Mouse (Mus musculus): ENCODE measurements around the gene Masp1. TPM values are rescaled to one million over a fixed set of nuclear protein-coding genes. Genes with fewer than 3 reads are reported as not detected.

Gene Masp1
- total and polyA plus RNA-seq, 3 experiments = 0.11 to 0.34 TPM; not detected in 1

DNA sequence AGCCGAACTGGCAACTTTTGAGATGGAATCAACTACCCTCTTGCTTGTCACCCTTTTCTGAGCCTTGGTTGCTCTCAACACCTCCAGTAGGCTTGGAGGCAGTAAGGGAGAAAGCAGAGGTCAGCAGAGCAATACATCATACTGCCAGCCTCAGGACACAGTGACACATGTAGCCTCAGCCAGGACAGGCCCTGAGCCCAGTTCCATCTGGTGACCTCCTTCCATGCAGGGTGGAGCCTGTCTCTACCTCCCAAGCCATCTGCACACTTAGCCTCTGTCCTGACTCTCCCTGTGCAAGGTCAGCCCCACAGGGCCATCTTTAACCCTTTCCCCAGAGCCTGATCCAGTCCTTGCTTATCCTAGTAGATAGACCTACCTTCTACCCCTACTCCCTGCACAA, 92.9 kb downstream of the Masp1 start:
- no peaks in the 10 kb centered on the region; a peak in 1 of 4 replicates for H3K4me1 ChIP-seq (ENCODE audit: control insufficient read depth in 1 of 2, insufficient read depth in 2 of 2)
- H3K27ac ChIP-seq (ENCODE audit: insufficient read depth, low read depth) = no peak overlapping the region
- H3K79me2 ChIP-seq (replicated peaks; ENCODE audit: control insufficient read depth, extremely low read depth, insufficient read depth, poor library complexity, severe bottlenecking) = no peaks in the 10 kb centered on the region
- no peak overlapping the region for H3K4me2 ChIP-seq (ENCODE audit: insufficient read depth, low read depth, poor library complexity, severe bottlenecking)
- in situ Hi-C loops (cut with MboI; ENCODE audit: low pct_ligation_motif_present, low pct_unique_long_range_greater_than_20kb, low sequenced_read_pairs) (loop anchor here (25.0 kb wide), 1 partner anchor 540 kb away; the partner anchor contains the start of gene Ahsg), dilution Hi-C loops (cut with MboI; ENCODE audit: extremely low pct_ligation_motif_present, extremely low pct_unique_long_range_greater_than_20kb, low sequenced_read_pairs) (no loop called here)
- H3K27me3 ChIP-seq (replicated peaks) = peaks cover 6% of the 10 kb centered on the region
- no peak overlapping the region for H3K4me3 ChIP-seq (replicated peaks in 1 of 3; ENCODE audit: low read depth in 2 of 3, low read length in 2 of 3, poor library complexity in 1 of 3)
- DNase-seq (ENCODE audit: extremely low read depth) = no peak
- no peak overlapping the region for H3K9ac ChIP-seq (ENCODE audit: insufficient read depth, low read depth)
- no peaks in the 10 kb centered on the region for H3K36me3 ChIP-seq (replicated peaks in 1 of 2; ENCODE audit: control insufficient read depth in 1 of 2, insufficient read depth in 1 of 2, low read length in 1 of 2)
- no peak for TF ChIP-seq JUN (IDR thresholded peaks at IDR 0.05; ENCODE audit: insufficient read depth, low read depth, low read length)
- TF ChIP-seq MAZ (IDR thresholded peaks at IDR 0.05; ENCODE audit: low read depth, low read length) = no peak
- no peak for TF ChIP-seq MAFK (IDR thresholded peaks at IDR 0.05; ENCODE audit: insufficient replicate concordance, low read length)
- TF ChIP-seq ZMIZ1 (IDR thresholded peaks at IDR 0.05; ENCODE audit: low read depth, low read length) = no peak
- no peak for TF ChIP-seq EP300 (IDR thresholded peaks at IDR 0.05; ENCODE audit: low read length)
- TF ChIP-seq SIN3A (IDR thresholded peaks at IDR 0.05; ENCODE audit: low read length) = no peak
- TF ChIP-seq ZNF384 (IDR thresholded peaks at IDR 0.05; ENCODE audit: low read depth, low read length) = no peak
- no peak for TF ChIP-seq RCOR1 (conservative IDR thresholded peaks at IDR 0.05; ENCODE audit: low read depth, low read length)
- no peak for TF ChIP-seq USF2 (conservative IDR thresholded peaks at IDR 0.05; ENCODE audit: low read depth, low read length)
- no peak for TF ChIP-seq TCF12 (IDR thresholded peaks at IDR 0.05; ENCODE audit: low read depth, low read length)
- no peak for TF ChIP-seq PAX5 (IDR thresholded peaks at IDR 0.05; ENCODE audit: low read length)
- TF ChIP-seq MXI1 (IDR thresholded peaks at IDR 0.05; ENCODE audit: low read depth, low read length) = no peak
- no peak for TF ChIP-seq GABPA (IDR thresholded peaks at IDR 0.05; ENCODE audit: insufficient replicate concordance, low read depth, low read length)
- no peak for TF ChIP-seq CHD2 (IDR thresholded peaks at IDR 0.05; ENCODE audit: low read length)
- H3K9me3 ChIP-seq (replicated peaks; ENCODE audit: low read length) = no peaks in the 10 kb centered on the region

DNA sequence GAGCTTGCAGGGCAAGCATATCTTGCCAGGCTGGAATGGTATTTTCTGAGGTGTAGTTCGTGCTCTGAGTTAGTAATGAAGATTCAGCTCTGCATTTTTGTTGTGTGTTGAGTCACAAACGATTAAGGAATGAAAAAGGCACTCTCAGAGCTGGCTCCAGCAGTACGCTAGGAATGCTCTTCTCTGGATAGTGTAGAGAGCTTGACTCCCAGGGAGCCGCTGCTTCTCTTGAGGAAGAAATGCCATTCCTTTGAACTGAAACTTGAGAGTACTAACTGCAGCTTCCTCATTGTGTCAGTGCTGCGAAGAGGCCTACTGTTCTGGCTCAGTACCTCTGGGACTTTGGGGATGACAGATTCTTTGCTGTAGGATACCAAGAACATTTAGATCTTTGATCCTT, 96.8 kb downstream of the Masp1 start:
- no peaks in the 10 kb centered on the region for H3K36me3 ChIP-seq (replicated peaks in 1 of 2; ENCODE audit: control insufficient read depth in 1 of 2, insufficient read depth in 1 of 2, low read length in 1 of 2)
- no peak for DNase-seq (ENCODE audit: extremely low read depth)
- no peak overlapping the region for H3K27ac ChIP-seq (ENCODE audit: insufficient read depth, low read depth)
- no peaks in the 10 kb centered on the region for H3K27me3 ChIP-seq (replicated peaks)
- no peak overlapping the region for H3K9ac ChIP-seq (ENCODE audit: insufficient read depth, low read depth)
- no peak overlapping the region for H3K4me2 ChIP-seq (ENCODE audit: insufficient read depth, low read depth, poor library complexity, severe bottlenecking)
- no peaks in the 10 kb centered on the region; a peak in 1 of 4 replicates for H3K4me1 ChIP-seq (ENCODE audit: control insufficient read depth in 1 of 2, insufficient read depth in 2 of 2)
- H3K79me2 ChIP-seq (replicated peaks; ENCODE audit: control insufficient read depth, extremely low read depth, insufficient read depth, poor library complexity, severe bottlenecking) = no peaks in the 10 kb centered on the region
- in situ Hi-C loops (cut with MboI; ENCODE audit: low pct_ligation_motif_present, low pct_unique_long_range_greater_than_20kb, low sequenced_read_pairs) = no loop called here
- dilution Hi-C loops (cut with MboI; ENCODE audit: extremely low pct_ligation_motif_present, extremely low pct_unique_long_range_greater_than_20kb, low sequenced_read_pairs) = no loop called here
- H3K4me3 ChIP-seq (replicated peaks in 1 of 3; ENCODE audit: low read depth in 2 of 3, low read length in 2 of 3, poor library complexity in 1 of 3) = no peak overlapping the region
- no peaks in the 10 kb centered on the region for H3K9me3 ChIP-seq (replicated peaks; ENCODE audit: low read length)
- TF ChIP-seq ZMIZ1 (IDR thresholded peaks at IDR 0.05; ENCODE audit: low read depth, low read length) = no peak
- no peak for TF ChIP-seq HCFC1 (IDR thresholded peaks at IDR 0.05; ENCODE audit: low read depth, low read length)
- no peak for TF ChIP-seq POLR2AphosphoS2 (IDR thresholded peaks at IDR 0.05; ENCODE audit: low read depth, low read length)
- no peak for TF ChIP-seq MEF2A (IDR thresholded peaks at IDR 0.05; ENCODE audit: borderline replicate concordance, low read depth, low read length)
- no peak for TF ChIP-seq TBP (conservative IDR thresholded peaks at IDR 0.05; ENCODE audit: low read depth, low read length)
- TF ChIP-seq SIN3A (IDR thresholded peaks at IDR 0.05; ENCODE audit: low read length) = no peak
- TF ChIP-seq ZKSCAN1 (IDR thresholded peaks at IDR 0.05; ENCODE audit: borderline replicate concordance, low read depth, low read length) = no peak
- no peak for TF ChIP-seq MAZ (IDR thresholded peaks at IDR 0.05; ENCODE audit: low read depth, low read length)
- TF ChIP-seq ELF1 (IDR thresholded peaks at IDR 0.05; ENCODE audit: low read depth, low read length) = no peak
- TF ChIP-seq JUN (IDR thresholded peaks at IDR 0.05; ENCODE audit: insufficient read depth, low read depth, low read length) = no peak
- no peak for TF ChIP-seq GABPA (IDR thresholded peaks at IDR 0.05; ENCODE audit: insufficient replicate concordance, low read depth, low read length)
- TF ChIP-seq TCF12 (IDR thresholded peaks at IDR 0.05; ENCODE audit: low read depth, low read length) = no peak
- no peak for TF ChIP-seq MYC (IDR thresholded peaks at IDR 0.05; ENCODE audit: low read depth, low read length)
- TF ChIP-seq NELFE (IDR thresholded peaks at IDR 0.05; ENCODE audit: low read depth, low read length) = no peak
- TF ChIP-seq RCOR1 (conservative IDR thresholded peaks at IDR 0.05; ENCODE audit: low read depth, low read length) = no peak
- TF ChIP-seq EP300 (IDR thresholded peaks at IDR 0.05; ENCODE audit: low read length) = no peak
- TF ChIP-seq CHD2 (IDR thresholded peaks at IDR 0.05; ENCODE audit: low read length) = no peak
- TF ChIP-seq PAX5 (IDR thresholded peaks at IDR 0.05; ENCODE audit: low read length) = no peak
